Mouse (Mus musculus): Measurements from ENCODE around the gene Tspyl3. TPM values are rescaled to one million over a fixed set of nuclear protein-coding genes. Genes with fewer than 3 reads are reported as not detected.

Gene Tspyl3
- polyA plus RNA-seq, 1 experiment = 16.1 TPM

- Histone ChIP-seq H3K27ac (ENCODE audit: insufficient read depth, low read length) (no peak overlapping the region), H3K27me3 (ENCODE audit: control insufficient read depth, insufficient read depth, low read length) (no peaks in the 10 kb centered on the region), H3K4me1 (ENCODE audit: control insufficient read depth, insufficient read depth, insufficient read length) (no peaks in the 10 kb centered on the region), H3K36me3 (ENCODE audit: control insufficient read depth, insufficient read depth, low read length) (peaks cover 24% of the 10 kb centered on the region), H3K4me3 (ENCODE audit: extremely low read depth, insufficient read depth, insufficient read length) (no peak overlapping the region)
- TF ChIP-seq CTCF (IDR thresholded peaks at IDR 0.05; ENCODE audit: extremely low read depth, insufficient read depth, insufficient read length, insufficient replicate concordance) (no peak), POLR2A (IDR thresholded peaks at IDR 0.05; ENCODE audit: low read depth, low read length) (no peak)
- DNase-seq (ENCODE audit: low read depth in 1 of 2, low spot score in 2 of 2) = no peak
- WGBS = 92% methylated on average over 1 of the region's 1 CpGs
These were observed 22.5 kb downstream of the Tspyl3 start for GRCm38 (mm10) chr2:153202766-153203165.

- Histone ChIP-seq H3K4me3 (ENCODE audit: extremely low read depth, insufficient read depth, insufficient read length) (no peak overlapping the region), H3K27ac (ENCODE audit: insufficient read depth, low read length) (no peak overlapping the region), H3K4me1 (ENCODE audit: control insufficient read depth, insufficient read depth, insufficient read length) (no peaks in the 10 kb centered on the region), H3K27me3 (ENCODE audit: control insufficient read depth, insufficient read depth, low read length) (no peaks in the 10 kb centered on the region), H3K36me3 (ENCODE audit: control insufficient read depth, insufficient read depth, low read length) (peaks cover 27% of the 10 kb centered on the region)
- DNase-seq (ENCODE audit: low read depth in 1 of 2, low spot score in 2 of 2) = no peak
- TF ChIP-seq POLR2A (IDR thresholded peaks at IDR 0.05; ENCODE audit: low read depth, low read length) (no peak), CTCF (IDR thresholded peaks at IDR 0.05; ENCODE audit: extremely low read depth, insufficient read depth, insufficient read length, insufficient replicate concordance) (no peak)
- WGBS = 35% methylated on average over 2 of the region's 2 CpGs
These were observed 26.1 kb downstream of the Tspyl3 start for GRCm38 (mm10) chr2:153199114-153199513.

- Histone ChIP-seq H3K4me1 (ENCODE audit: control insufficient read depth, insufficient read depth, insufficient read length) (no peaks in the 10 kb centered on the region), H3K36me3 (ENCODE audit: control insufficient read depth, insufficient read depth, low read length) (peaks cover 27% of the 10 kb centered on the region), H3K27me3 (ENCODE audit: control insufficient read depth, insufficient read depth, low read length) (no peaks in the 10 kb centered on the region), H3K27ac (ENCODE audit: insufficient read depth, low read length) (no peak overlapping the region), H3K4me3 (ENCODE audit: extremely low read depth, insufficient read depth, insufficient read length) (no peak overlapping the region)
- WGBS = 53% methylated on average over 5 of the region's 5 CpGs
- TF ChIP-seq CTCF (IDR thresholded peaks at IDR 0.05; ENCODE audit: extremely low read depth, insufficient read depth, insufficient read length, insufficient replicate concordance) = no peak
- no peak for TF ChIP-seq POLR2A (IDR thresholded peaks at IDR 0.05; ENCODE audit: low read depth, low read length)
- no peak for DNase-seq (ENCODE audit: low read depth in 1 of 2, low spot score in 2 of 2)
These were observed 26.8 kb downstream of the Tspyl3 start for GRCm38 (mm10) chr2:153198485-153198884.

- Histone ChIP-seq H3K36me3 (ENCODE audit: control insufficient read depth, insufficient read depth, low read length) (peaks cover 37% of the 10 kb centered on the region), H3K4me3 (ENCODE audit: extremely low read depth, insufficient read depth, insufficient read length) (no peak overlapping the region), H3K27ac (ENCODE audit: insufficient read depth, low read length) (no peak overlapping the region), H3K4me1 (ENCODE audit: control insufficient read depth, insufficient read depth, insufficient read length) (no peaks in the 10 kb centered on the region), H3K27me3 (ENCODE audit: control insufficient read depth, insufficient read depth, low read length) (no peaks in the 10 kb centered on the region)
- TF ChIP-seq CTCF (IDR thresholded peaks at IDR 0.05; ENCODE audit: extremely low read depth, insufficient read depth, insufficient read length, insufficient replicate concordance) = no peak
- no peak for TF ChIP-seq POLR2A (IDR thresholded peaks at IDR 0.05; ENCODE audit: low read depth, low read length)
- 81% methylated on average over 3 of the region's 3 CpGs for WGBS
- no peak for DNase-seq (ENCODE audit: low read depth in 1 of 2, low spot score in 2 of 2)
These were observed 31.0 kb downstream of the Tspyl3 start for GRCm38 (mm10) chr2:153194255-153194654.

DNA sequence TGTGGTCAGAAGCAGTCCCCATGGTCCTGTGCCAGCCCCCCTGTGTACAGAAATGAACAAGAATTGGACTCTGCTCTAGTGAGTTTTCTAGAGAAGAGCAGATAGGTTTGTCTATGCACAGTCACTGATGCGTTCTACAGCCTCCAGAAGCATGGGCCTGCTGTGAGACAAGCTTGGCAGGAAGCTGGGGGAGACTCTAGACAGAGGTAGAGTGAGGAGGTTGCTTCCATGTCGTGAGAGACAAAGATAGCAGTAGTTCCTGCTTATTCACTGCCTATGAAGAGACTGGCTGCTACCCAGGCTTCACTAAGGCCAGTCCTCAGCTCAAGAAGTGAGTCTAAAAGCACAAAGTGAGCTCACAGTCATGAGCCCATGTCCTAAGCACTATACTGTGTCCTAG is 34.0 kb downstream of the Tspyl3 start:
- Histone ChIP-seq H3K4me1 (ENCODE audit: control insufficient read depth, insufficient read depth, insufficient read length) (no peaks in the 10 kb centered on the region), H3K4me3 (ENCODE audit: extremely low read depth, insufficient read depth, insufficient read length) (no peak overlapping the region), H3K27me3 (ENCODE audit: control insufficient read depth, insufficient read depth, low read length) (no peaks in the 10 kb centered on the region), H3K27ac (ENCODE audit: insufficient read depth, low read length) (no peak overlapping the region), H3K36me3 (ENCODE audit: control insufficient read depth, insufficient read depth, low read length) (peaks cover 55% of the 10 kb centered on the region)
- no peak for DNase-seq (ENCODE audit: low read depth in 1 of 2, low spot score in 2 of 2)
- 90% methylated on average over 2 of the region's 2 CpGs for WGBS
- no peak for TF ChIP-seq POLR2A (IDR thresholded peaks at IDR 0.05; ENCODE audit: low read depth, low read length)
- TF ChIP-seq CTCF (IDR thresholded peaks at IDR 0.05; ENCODE audit: extremely low read depth, insufficient read depth, insufficient read length, insufficient replicate concordance) = no peak

DNA sequence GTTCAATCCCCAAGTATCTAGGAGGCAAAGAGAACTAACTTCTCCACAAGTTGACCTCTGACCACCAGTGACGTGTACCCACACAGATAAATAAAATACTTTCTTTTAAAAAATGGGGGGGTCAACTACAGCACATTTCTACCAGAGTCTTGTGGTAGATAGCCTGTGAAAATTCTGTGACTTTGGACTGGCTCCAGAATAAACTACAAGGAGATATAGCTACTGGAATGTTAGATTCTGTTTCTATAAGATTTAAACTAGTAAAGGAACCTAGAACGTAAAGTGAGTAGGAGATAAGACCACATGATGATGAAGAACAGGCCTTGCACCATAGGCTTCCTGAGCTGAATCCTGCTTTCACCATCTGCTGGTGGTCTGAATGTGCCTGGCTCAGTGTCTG is 37.4 kb downstream of the Tspyl3 start:
- H3K27ac ChIP-seq (ENCODE audit: insufficient read depth, low read length) = no peak overlapping the region

DNA sequence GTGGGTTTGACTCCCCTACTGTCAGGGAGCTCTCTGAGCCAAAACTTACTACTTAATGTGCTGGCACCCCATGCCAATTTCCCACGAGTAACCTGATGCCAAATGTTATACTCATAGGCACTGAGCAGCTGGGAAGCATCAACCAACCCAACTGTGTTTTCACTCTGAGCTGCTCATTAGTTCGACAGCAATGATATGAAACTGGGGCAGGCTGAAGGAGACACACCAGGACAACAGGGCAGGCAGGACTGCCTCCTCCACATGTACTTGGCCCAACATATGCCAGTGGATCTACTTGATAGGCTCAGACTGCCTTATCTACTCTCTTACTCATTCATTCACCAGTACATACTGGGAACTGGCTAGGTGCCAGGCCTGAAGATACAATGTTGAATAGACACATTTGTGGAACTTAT is 39.1 kb downstream of the Tspyl3 start:
- H3K4me1 ChIP-seq (ENCODE audit: control insufficient read depth, insufficient read depth, insufficient read length) = no peaks in the 10 kb centered on the region
- 81% methylated on average over 2 of the region's 2 CpGs for WGBS
- TF ChIP-seq CTCF (IDR thresholded peaks at IDR 0.05; ENCODE audit: extremely low read depth, insufficient read depth, insufficient read length, insufficient replicate concordance) = no peak
- no peak for TF ChIP-seq POLR2A (IDR thresholded peaks at IDR 0.05; ENCODE audit: low read depth, low read length)
- H3K27me3 ChIP-seq (ENCODE audit: control insufficient read depth, insufficient read depth, low read length) = no peaks in the 10 kb centered on the region
- DNase-seq (ENCODE audit: low read depth in 1 of 2, low spot score in 2 of 2) = no peak
- no peak overlapping the region for H3K4me3 ChIP-seq (ENCODE audit: extremely low read depth, insufficient read depth, insufficient read length)
- H3K36me3 ChIP-seq (ENCODE audit: control insufficient read depth, insufficient read depth, low read length) = peaks cover 49% of the 10 kb centered on the region
- H3K27ac ChIP-seq (ENCODE audit: insufficient read depth, low read length) = no peak overlapping the region

More for the DNA sequence above, 37.4 kb downstream of the Tspyl3 start:
- H3K4me1 ChIP-seq (ENCODE audit: control insufficient read depth, insufficient read depth, insufficient read length) = no peaks in the 10 kb centered on the region
- 83% methylated on average over 2 of the region's 2 CpGs for WGBS
- TF ChIP-seq POLR2A (IDR thresholded peaks at IDR 0.05; ENCODE audit: low read depth, low read length) (no peak), CTCF (IDR thresholded peaks at IDR 0.05; ENCODE audit: extremely low read depth, insufficient read depth, insufficient read length, insufficient replicate concordance) (no peak)
- H3K36me3 ChIP-seq (ENCODE audit: control insufficient read depth, insufficient read depth, low read length) = peaks cover 48% of the 10 kb centered on the region
- no peaks in the 10 kb centered on the region for H3K27me3 ChIP-seq (ENCODE audit: control insufficient read depth, insufficient read depth, low read length)
- no peak overlapping the region for H3K4me3 ChIP-seq (ENCODE audit: extremely low read depth, insufficient read depth, insufficient read length)
- DNase-seq (ENCODE audit: low read depth in 1 of 2, low spot score in 2 of 2) = no peak

Data from spleen, adult 2 months (tissue).